Mouse (Mus musculus): ENCODE results near the gene Ctrc.

- peak; percentile 28; the same call in 1 of the 2 replicates for TF ChIP-seq CTCF (IDR thresholded peaks at IDR 0.05; ENCODE audit: low read depth)
- no peak for TF ChIP-seq EP300 (IDR thresholded peaks at IDR 0.05; ENCODE audit: low read depth)
Observed at GRCm38 (mm10) chr4:141810975-141811374, 35.2 kb downstream of the Ctrc start.
